Mouse (Mus musculus): ENCODE data around the gene Myl3.

DNA sequence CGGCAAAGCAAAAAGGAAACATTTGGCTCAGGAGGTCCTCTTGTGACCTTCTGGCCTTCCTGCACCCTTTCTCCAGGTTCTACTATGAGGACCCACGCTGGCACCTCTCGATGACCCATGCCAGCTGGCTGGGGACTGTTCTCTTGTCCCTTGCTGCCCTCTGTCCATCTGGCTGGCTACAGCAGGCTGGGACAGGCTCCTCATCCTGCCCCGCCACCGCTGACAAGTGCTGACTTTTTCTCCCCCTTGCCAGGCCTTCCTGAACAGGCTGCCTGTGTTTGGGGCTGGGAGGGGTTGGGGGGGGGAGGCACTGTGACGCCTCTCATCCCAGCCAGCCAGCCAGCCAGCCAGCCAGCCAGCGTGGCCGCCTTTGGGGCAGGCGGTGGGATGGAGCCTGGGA, 5.3 kb upstream of the Myl3 start:
- TF ChIP-seq POLR2A (IDR thresholded peaks at IDR 0.05; ENCODE audit: borderline replicate concordance, low read depth, low read length) (no peak), CTCF (IDR thresholded peaks at IDR 0.05; ENCODE audit: low read depth, low read length) (no peak)
